Mouse (Mus musculus): ENCODE measurements around the gene Bfsp1.

DNA sequence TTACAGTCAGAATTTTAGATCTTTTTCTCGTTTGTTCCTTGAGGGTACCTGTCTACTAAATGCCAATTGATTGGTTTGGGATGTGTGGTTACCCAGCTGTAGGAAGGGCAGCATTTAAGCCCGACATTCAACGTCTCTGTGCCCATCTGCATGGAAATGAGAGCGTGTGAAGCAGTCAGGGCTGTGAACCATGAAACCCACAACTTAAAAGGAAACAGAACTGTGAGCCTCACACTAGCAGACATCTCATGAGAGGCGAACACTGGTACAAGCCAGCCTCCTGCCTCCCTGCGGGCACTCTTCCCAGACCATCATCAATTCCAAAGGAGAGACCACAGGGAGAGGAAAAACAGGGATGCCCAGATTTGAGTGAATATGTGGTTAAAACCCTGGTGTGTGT is 22.1 kb downstream of the Bfsp1 start:
- TF ChIP-seq POLR2A (IDR thresholded peaks at IDR 0.05; ENCODE audit: borderline replicate concordance, control insufficient read depth, low read depth, low read length) (no peak), CTCF (IDR thresholded peaks at IDR 0.05; ENCODE audit: control insufficient read depth, insufficient read depth, low read length) (no peak)

Data from bone marrow, adult 2 months (tissue).